Mouse (Mus musculus): ENCODE data around the gene Haus5. TPM values are rescaled to one million over a fixed set of nuclear protein-coding genes. Genes with fewer than 3 reads are reported as not detected.

The Haus5 gene
- polyA plus RNA-seq, 1 experiment from 2014 or later, result 38.4 TPM

DNA sequence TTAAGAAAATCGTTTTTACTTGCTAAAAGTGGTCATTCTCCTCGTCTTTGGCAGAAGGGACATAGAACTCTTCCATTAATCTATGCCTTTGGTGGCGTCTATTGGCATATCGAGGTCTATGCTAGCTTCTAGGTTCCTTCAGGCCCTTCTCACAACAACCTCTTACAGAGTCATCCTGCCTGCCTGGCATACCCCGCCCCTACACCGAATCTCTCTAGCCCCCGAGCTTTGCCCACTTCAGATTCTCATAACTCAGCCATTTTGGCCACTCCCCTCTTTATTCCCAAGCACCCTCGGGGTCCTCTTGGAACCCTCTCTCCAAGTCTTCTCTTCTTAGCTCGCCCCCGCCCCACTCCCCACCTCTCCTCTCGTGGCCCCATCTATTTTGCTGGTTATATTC, 527 bp upstream of the Haus5 start:
- Histone ChIP-seq H3K4me1 (peaks cover 13% of the 10 kb centered on the region), H3K4me3 (peak overlapping the region; percentile 59), H3K36me3 (peaks cover 17% of the 10 kb centered on the region), H3K27ac (peak overlapping the region; percentile 70), H3K9ac (peak overlapping the region; percentile 72), H3K27me3 (0 out of 2 replicates have a peak, but pooled peaks cover 5% of the 10 kb centered on the region), H3K4me2 (replicated peaks) (peak overlapping the region; percentile 85), H3K9me3 (replicated peaks) (no peaks in the 10 kb centered on the region)
- 10% methylated on average over 11 of the region's 11 CpGs for WGBS
- peak; percentile 71; the same call in 1 of the 2 replicates for ATAC-seq (ENCODE audit: low FRiP score)

DNA sequence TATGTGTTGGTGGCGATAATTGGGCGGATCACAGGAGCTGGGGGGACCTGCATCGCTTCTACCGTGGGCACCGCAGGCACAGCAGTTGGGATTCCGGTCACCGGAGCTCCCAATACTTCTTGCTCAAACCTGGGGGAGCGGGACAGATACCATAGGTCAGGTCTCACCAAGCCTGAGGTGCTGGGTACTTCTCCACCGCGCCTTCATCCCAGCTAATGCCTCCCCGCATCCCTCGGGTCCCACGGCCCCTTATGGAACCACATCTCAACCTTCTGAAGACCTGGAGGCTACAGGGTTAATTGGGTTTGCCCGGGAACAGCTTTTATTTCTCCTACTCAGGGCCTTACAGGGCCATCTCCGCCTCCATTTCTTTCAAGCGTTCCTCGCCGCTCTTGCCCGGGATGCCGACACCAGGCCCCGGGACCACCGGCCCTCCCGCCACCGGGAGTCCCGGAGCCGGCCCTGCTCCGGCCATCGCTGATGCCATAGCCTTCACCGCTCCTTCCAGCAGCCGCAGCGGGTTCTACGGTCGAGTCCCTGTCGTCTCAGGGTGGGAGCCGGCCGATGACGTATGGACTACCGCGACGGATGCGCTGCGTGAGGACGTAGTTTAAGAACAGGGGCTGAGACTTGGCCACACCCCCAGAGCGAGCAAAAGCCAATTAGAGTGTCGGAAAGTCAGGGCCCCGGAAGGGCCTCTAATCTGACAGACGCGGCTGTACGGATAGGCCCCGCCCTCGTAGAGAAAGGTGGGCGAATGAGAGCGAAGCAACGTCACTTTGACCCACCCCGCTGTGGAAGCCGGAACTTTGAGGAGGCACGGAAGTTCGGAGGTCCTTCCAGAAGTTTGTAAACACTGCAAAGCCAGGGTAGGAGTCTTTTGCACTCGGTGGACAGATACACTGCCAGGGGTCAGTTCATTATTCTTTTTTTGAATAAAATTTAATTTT, 14.9 kb downstream of the Haus5 start, which contains the start of gene Rbm42:
TSS of gene Rbm42 (minus strand) at position 727 of the 950 bp plus-strand sequence.
- Histone ChIP-seq H3K27me3 (no peaks in the 10 kb centered on the region), H3K9me3 (replicated peaks) (no peaks in the 10 kb centered on the region), H3K4me3 (peak within 1 kb of the TSS; percentile 89), H3K4me2 (replicated peaks) (peak within 1 kb of the TSS; percentile 93), H3K4me1 (peaks cover 9% of the 10 kb centered on the region), H3K36me3 (peaks cover 55% of the 10 kb centered on the region), H3K9ac (peak within 1 kb of the TSS; percentile 95), H3K27ac (peak within 1 kb of the TSS; percentile 76)
- 2% methylated on average over 59 of the region's 59 CpGs for WGBS
- ATAC-seq (ENCODE audit: low FRiP score), result peak; percentile 100

- no peak overlapping the region for H3K4me3 ChIP-seq
- H3K4me1 ChIP-seq, result peaks cover 9% of the 10 kb centered on the region
- no peaks in the 10 kb centered on the region for H3K9me3 ChIP-seq (replicated peaks)
- ATAC-seq (ENCODE audit: low FRiP score), result no peak
- no peak overlapping the region for H3K9ac ChIP-seq
- no peak overlapping the region for H3K27ac ChIP-seq
- H3K27me3 ChIP-seq, result peaks cover 48% of the 10 kb centered on the region
- H3K36me3 ChIP-seq, result peaks cover 42% of the 10 kb centered on the region
- no peak overlapping the region for H3K4me2 ChIP-seq (replicated peaks)
- WGBS, result 31% methylated on average over 4 of the region's 4 CpGs
Measured at GRCm38 (mm10) chr7:30639083-30639482, 25.7 kb downstream of the Haus5 start.

GRCm38 (mm10) chr7:30636395-30636794, 28.4 kb downstream of the Haus5 start:
- Histone ChIP-seq H3K9ac (no peak overlapping the region), H3K9me3 (replicated peaks) (no peaks in the 10 kb centered on the region), H3K4me1 (peaks cover 9% of the 10 kb centered on the region), H3K4me2 (replicated peaks) (no peak overlapping the region), H3K27ac (no peak overlapping the region), H3K36me3 (peaks cover 15% of the 10 kb centered on the region), H3K27me3 (peaks cover 74% of the 10 kb centered on the region), H3K4me3 (no peak overlapping the region)
- ATAC-seq (ENCODE audit: low FRiP score), result no peak
- 30% methylated on average over 11 of the region's 11 CpGs for WGBS

- H3K4me3 ChIP-seq, result peak within 1 kb of the TSS; percentile 11; the same call in 1 of the 2 replicates
- peaks cover 9% of the 10 kb centered on the region for H3K4me1 ChIP-seq
- WGBS, result 3% methylated on average over 5 of the region's 5 CpGs
- H3K9me3 ChIP-seq (replicated peaks), result no peaks in the 10 kb centered on the region
- H3K27me3 ChIP-seq, result peaks cover 78% of the 10 kb centered on the region
- no peak within 1 kb of the TSS for H3K9ac ChIP-seq
- no peak for ATAC-seq (ENCODE audit: low FRiP score)
- peaks cover 9% of the 10 kb centered on the region for H3K36me3 ChIP-seq
- no peak within 1 kb of the TSS for H3K27ac ChIP-seq
- peak within 1 kb of the TSS; percentile 25; the same call in 1 of the 2 replicates for H3K4me2 ChIP-seq (replicated peaks)
Measured at GRCm38 (mm10) chr7:30635752-30636151, 29.0 kb downstream of the Haus5 start, which contains the start of gene Etv2. TSS of gene Etv2 (minus strand) at chr7:30635852.

DNA sequence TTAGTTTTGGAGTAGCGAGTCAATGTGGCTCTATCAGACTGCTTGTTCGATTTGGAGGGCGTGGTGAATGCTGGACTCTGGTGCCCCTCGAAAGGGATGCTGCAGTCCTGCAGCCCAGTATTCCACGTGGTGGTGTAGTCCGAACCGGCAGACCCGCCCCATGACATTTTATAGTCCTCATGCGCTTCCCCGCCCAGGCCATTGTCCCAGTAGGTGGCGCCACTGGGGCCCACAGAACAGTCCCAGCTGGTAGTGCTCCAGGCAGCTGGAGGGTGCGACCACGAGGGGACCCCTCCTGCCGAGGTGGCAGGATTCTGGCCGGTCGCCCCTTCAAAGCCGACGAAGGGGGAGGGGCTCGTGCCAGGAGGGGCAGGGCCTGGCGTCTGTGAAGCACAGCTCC, 30.2 kb downstream of the Haus5 start:
- Histone ChIP-seq H3K27me3 (peaks cover 86% of the 10 kb centered on the region), H3K9me3 (replicated peaks) (no peaks in the 10 kb centered on the region), H3K4me1 (peaks cover 9% of the 10 kb centered on the region), H3K9ac (no peak overlapping the region), H3K4me2 (replicated peaks) (peak overlapping the region; percentile 25; the same call in 1 of the 2 replicates), H3K27ac (no peak overlapping the region), H3K36me3 (no peaks in the 10 kb centered on the region), H3K4me3 (peak overlapping the region; percentile 11; the same call in 1 of the 2 replicates)
- 0 out of 2 replicates have a peak, but pooled peaks have one; percentile 19 for ATAC-seq (ENCODE audit: low FRiP score)
- WGBS, result under 1% methylated on average over 20 of the region's 20 CpGs

- peak overlapping the region; percentile 8; the same call in 1 of the 2 replicates for H3K4me3 ChIP-seq
- whole genome bisulfite sequencing, result 5% methylated on average over 27 of the region's 27 CpGs
- H3K4me1 ChIP-seq, result peaks cover 9% of the 10 kb centered on the region
- H3K4me2 ChIP-seq (replicated peaks), result no peak overlapping the region
- no peaks in the 10 kb centered on the region for H3K36me3 ChIP-seq
- H3K9ac ChIP-seq, result no peak overlapping the region
- peaks cover 83% of the 10 kb centered on the region for H3K27me3 ChIP-seq
- no peak overlapping the region for H3K27ac ChIP-seq
- no peaks in the 10 kb centered on the region for H3K9me3 ChIP-seq (replicated peaks)
- no peak for ATAC-seq (ENCODE audit: low FRiP score)
Measured at GRCm38 (mm10) chr7:30633762-30634412, 30.9 kb downstream of the Haus5 start.

DNA sequence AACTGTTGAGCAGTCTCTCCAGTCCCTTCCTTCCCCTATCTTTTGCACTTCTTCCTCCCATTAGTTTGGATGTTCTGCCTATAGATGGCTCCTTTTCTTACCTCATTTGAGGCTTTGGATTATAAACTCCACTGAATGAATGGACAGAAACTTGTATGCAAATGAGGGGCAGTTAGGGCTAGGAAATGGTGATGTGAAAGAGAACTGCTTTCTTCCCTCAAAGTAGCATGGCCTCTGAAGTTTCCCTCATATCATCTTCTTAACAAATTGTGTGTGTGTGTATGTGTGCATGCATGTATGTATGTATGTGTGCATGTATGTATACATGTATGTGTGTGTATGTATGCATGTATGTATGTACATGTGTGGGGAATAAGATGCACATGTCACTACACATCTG, 35.8 kb downstream of the Haus5 start:
- ATAC-seq (ENCODE audit: low FRiP score), result no peak
- peaks cover 7% of the 10 kb centered on the region for H3K36me3 ChIP-seq
- no peak overlapping the region for H3K27ac ChIP-seq
- H3K9ac ChIP-seq, result no peak overlapping the region
- H3K4me3 ChIP-seq, result no peak overlapping the region
- H3K9me3 ChIP-seq (replicated peaks), result no peaks in the 10 kb centered on the region
- peaks cover 37% of the 10 kb centered on the region for H3K27me3 ChIP-seq
- H3K4me1 ChIP-seq, result peaks cover 12% of the 10 kb centered on the region
- no peak overlapping the region for H3K4me2 ChIP-seq (replicated peaks)

GRCm38 (mm10) chr7:30626647-30627046, 38.1 kb downstream of the Haus5 start:
- peak overlapping the region; percentile 94; the same call in 1 of the 2 replicates for H3K4me2 ChIP-seq (replicated peaks)
- ATAC-seq (ENCODE audit: low FRiP score), result 0 out of 2 replicates have a peak, but pooled peaks have one; percentile 27
- no peak overlapping the region for H3K9ac ChIP-seq
- WGBS, result 88% methylated on average over 5 of the region's 5 CpGs
- no peak overlapping the region for H3K27ac ChIP-seq
- peaks cover 30% of the 10 kb centered on the region for H3K36me3 ChIP-seq
- H3K4me3 ChIP-seq, result 0 out of 2 replicates have a peak overlapping the region, but pooled peaks have one; percentile 63
- H3K9me3 ChIP-seq (replicated peaks), result no peaks in the 10 kb centered on the region
- H3K4me1 ChIP-seq, result peaks cover 12% of the 10 kb centered on the region
- H3K27me3 ChIP-seq, result peaks cover 14% of the 10 kb centered on the region

DNA sequence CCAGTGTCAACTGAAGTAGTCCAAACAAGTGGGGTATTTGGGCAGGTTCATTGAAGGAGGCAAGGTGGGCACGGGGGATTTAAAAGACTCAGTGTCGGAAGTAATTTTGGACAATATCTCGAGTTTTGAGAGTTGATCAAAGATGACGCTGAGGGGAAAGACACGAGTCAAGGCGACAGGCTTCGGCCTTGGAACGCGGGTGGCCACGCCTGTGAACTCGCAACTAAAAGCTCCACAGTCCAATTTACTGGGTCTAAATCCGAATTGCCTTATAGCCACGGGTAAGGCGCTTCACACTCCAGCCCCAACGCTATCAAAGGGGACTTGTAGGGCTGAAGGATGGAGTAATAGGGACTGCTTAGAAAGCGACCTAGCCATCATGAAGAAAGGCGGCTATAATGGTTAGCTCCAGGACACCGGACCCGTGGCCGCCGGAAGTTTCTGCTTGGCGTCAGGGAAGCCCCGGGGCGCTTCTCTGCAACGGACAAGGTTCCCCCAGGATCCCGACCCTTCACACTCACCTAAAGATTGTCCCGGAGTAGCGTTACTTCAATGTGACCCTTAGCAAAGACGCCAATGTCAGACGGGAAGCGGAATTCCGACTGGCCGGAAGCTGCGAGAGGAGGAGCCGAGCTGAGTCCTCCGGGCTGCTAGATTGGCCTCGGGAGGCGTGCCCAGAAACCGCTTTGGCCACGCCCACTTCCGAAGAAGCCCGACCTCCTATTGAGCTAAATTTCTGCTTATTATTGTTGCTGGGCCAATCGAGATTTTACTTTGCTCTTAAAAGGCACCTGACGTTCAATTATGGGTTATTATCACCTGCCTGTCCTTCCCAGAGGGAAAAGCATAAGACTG, 39.0 kb downstream of the Haus5 start, which contains the start of gene Cox6b1:
TSS of gene Cox6b1 (minus strand) at position 622 of the 855 bp plus-strand sequence.
- Histone ChIP-seq H3K4me3 (peak within 1 kb of the TSS; percentile 63), H3K4me2 (replicated peaks) (peak within 1 kb of the TSS; percentile 94), H3K27me3 (peaks cover 8% of the 10 kb centered on the region; the same call in 1 of the 2 replicates), H3K36me3 (peaks cover 36% of the 10 kb centered on the region), H3K9ac (peak within 1 kb of the TSS; percentile 74), H3K4me1 (peaks cover 12% of the 10 kb centered on the region), H3K27ac (no peak within 1 kb of the TSS), H3K9me3 (replicated peaks) (no peaks in the 10 kb centered on the region)
- ATAC-seq (ENCODE audit: low FRiP score), result peak; percentile 91
- 1% methylated on average over 44 of the region's 44 CpGs for WGBS

DNA sequence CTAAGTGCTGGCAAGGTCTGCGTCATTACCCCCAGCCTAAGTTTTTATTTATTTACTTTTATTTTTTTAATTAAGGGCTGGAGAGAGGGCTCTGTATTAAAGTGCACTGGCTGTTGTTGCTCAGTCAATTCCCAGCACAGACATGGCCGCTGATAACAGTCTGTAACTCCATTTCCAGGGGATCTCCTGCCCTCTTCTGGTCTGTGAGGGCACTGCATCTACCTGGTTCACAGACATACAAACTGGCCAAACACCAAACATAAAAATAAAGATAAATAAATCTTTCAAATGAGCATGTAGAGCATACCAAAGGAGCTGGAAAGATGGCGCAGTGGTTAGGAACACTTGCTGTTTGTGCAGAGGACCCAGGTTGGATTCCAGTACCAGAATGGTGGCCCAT, 45.6 kb downstream of the Haus5 start:
- H3K4me2 ChIP-seq (replicated peaks), result no peak overlapping the region
- 90% methylated on average over 3 of the region's 3 CpGs for WGBS
- H3K4me3 ChIP-seq, result no peak overlapping the region
- H3K27me3 ChIP-seq, result no peaks in the 10 kb centered on the region
- peaks cover 69% of the 10 kb centered on the region for H3K36me3 ChIP-seq
- no peaks in the 10 kb centered on the region for H3K9me3 ChIP-seq (replicated peaks)
- H3K4me1 ChIP-seq, result no peaks in the 10 kb centered on the region
- H3K27ac ChIP-seq, result no peak overlapping the region
- no peak overlapping the region for H3K9ac ChIP-seq
- ATAC-seq (ENCODE audit: low FRiP score), result no peak
